Mouse (Mus musculus) gastrocnemius, postnatal 10 days (tissue): ENCODE results near the gene Cplx3. TPM values are rescaled to one million over a fixed set of nuclear protein-coding genes. Genes with fewer than 3 reads are reported as not detected.
A peak's percentile ranks its signal among the peaks of the same experiment; 100 is the strongest.

Experiments used
- DNase-seq: peaks from one replicate; pipeline ENCODE4 v3.0.0; 2021; ENCODE audit warnings: mixed read lengths
- total RNA-seq, 2 experiments: library from RNA; stranded (reverse); gene quantifications; 2 replicates each; pipeline ENCODE4 v1.2.3; 2021

Gene Cplx3
- total RNA-seq, 2 experiments from 2014 or later: not detected

DNA sequence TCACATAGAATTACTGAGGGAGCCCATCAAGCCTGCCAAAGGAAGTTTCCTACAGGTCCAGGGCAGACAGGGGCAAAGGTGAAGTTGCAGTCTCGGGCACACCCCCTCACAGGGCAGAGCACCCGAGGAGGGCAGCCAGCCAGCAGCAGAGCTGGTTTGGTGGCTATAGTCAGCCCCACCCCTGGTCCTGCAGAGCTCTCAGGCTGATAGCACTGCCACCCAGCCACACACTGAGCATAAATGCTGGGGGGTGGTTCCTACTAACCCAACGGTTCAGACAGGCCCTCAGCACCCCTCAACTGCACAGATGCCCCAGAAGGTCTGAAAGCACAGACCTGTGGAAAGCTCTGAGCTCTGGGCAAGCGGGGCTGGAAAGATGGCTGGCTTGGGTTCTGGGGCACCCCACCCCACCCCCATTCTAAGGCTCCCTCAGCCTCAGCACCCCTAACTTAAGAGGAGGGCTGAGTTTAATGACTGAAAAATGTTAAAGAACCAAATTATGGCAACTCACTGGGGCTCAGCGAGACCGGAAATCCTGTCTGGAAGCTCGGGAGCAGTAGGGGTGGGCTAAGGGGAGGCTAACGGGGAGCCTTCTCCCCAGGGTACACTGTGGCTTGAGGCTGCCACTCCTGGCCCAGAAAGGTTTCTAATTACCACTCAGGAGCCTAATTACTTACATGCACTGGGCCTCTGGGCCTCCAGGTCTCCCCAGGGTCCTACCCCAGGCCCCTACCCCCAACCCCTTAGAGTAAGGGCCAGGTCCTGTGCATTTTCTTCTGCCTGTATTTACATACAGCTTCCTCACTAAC lies 32.8 kb upstream of the Cplx3 start:
- DNase-seq: no peak

DNA sequence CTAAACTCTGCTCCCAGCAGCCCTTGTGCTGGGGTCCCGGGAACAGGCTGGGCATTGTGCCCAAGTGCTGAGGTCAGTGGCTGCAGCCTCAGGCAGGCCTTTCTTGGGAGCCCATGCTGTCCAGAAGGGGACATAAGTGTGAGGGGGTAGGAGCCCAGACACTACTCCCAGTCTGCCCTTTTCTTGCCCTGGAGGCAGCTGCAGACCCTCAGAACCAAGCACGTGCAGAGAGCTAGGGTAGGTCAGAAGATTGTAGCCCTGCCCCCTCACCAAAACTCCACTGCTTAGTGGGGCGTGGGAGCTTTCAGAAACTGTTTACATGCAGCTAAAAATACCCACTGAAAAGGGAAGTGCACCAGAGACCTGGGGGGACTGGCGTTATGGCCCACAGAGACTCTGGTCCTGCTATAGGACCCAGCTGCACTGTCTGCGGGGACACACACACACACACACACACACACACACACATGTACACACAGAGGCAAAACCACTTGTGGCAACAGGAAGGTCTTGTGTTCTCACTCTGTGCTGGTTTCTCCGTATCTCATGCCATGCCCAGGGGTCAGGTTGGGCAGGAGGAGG lies 31.8 kb upstream of the Cplx3 start:
- peak; percentile 74 for DNase-seq

DNA sequence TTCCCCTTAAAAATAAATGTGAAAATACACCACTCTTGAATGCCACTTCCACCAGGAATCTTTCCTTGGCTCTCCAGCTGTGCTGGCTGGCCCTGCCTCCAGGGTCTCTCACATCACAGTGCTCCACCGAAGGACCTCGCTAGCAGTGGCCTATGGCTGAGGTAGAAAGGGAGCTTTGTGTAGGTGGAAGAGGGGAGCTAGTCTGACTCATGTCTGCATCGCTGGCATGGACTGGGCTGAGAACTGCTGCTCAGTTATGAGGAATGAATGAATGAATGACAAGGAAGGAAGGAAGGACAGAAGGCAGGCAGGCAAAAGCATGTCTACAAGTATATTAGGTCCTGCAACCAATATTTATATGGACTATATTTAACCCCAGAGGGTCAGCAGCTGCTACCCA lies 31.2 kb upstream of the Cplx3 start:
- no peak for DNase-seq

DNA sequence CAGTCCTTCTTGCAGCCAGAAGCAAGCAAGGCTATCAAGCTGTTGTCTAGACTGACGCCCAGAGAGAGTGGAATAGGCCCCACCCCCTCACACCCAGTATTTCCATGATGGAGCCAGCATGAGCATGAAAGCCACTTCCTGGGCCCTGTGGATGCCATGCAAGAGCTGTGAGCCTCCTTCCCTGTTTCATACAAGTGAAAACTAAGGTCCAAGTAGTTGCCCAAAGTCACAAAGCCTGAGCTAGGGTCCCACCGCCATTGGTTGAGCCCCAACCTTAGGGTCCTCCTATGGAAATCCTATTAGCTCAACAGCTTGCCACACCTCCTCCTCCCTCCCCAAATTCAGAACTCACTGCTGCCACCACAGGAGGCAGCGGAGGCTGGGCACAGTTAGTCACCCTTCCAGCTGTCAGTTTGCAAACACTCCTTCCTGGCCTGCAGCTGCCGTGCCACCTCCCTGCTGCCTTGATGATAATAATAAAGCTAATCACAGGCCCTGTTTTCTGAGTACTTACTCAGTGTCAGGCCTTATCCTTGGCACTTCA lies 27.5 kb upstream of the Cplx3 start:
- DNase-seq: no peak

DNA sequence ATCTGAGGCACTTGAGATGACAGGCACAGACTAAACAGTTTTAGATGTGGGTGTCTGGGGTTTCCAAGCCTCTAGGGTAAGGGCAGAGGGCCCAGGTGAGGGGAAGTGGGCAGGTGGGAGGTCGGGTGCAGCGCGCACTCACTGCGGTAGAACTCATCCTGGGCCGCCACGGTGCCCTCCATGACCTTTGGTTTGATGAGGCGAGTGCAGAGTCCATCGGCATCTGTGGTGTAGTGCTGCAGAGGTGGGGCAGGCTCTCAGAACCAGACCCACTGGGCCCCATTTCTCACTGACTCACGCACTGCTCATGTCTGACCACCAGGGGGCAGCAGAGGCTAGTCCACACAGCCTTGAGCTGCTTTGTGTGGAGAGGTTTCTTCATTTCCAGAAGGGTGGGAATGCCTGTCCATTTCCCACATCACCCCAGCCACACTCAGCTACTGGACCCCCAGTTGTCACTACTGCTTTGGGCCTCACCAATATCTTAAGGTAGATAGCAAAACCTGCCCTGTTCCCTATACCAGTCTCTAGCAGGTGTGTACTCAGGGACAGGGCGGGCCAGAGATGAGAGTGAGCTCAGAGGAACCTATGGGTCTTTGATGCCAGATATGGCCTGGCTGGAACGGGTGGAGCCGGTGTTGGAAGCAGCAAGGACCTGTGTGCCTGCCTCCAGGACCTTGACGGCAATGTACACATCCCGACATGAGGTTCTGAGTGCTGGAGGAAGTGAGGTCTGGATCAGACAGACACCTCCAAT lies 23.2 kb upstream of the Cplx3 start:
- DNase-seq: peak; percentile 89

DNA sequence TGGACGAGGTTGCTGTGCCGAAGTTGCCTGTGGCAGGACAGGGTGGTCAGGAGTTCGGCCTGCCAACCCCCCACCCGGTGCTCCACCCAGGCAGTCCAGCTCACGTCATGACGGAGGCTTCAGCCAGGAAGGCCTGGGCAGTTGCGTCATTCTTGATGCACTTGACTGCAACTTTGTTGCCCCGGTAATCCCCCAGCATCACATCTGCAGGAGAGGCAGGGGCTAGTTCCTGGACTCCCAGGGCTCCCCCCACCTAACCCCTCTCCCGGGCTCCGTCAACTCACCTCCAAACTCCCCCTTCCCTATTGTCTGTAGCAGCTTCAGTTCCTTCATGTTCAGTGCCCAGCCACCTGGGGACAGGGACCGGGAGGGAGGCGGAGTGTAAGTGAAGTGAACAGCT lies 22.6 kb upstream of the Cplx3 start:
- no peak for DNase-seq

DNA sequence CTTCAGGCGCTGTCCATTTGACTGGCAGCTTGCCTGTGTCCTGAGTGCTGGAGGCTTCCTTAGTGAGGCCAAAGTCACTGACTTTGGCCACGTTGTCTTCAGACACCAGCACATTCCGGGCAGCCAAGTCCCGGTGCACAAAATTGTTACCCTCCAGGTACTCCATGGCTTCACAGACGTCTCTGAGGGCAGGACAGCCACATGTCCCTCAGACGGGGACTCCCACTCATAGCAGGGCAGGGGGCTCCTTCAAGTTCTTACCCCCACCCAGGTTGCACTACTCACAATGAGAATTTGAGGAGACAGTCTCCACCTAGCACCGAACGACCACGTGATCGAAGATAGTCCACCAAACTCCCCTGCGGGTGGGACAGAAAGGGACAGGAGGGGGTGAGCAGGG lies 21.8 kb upstream of the Cplx3 start:
- no peak for DNase-seq

DNA sequence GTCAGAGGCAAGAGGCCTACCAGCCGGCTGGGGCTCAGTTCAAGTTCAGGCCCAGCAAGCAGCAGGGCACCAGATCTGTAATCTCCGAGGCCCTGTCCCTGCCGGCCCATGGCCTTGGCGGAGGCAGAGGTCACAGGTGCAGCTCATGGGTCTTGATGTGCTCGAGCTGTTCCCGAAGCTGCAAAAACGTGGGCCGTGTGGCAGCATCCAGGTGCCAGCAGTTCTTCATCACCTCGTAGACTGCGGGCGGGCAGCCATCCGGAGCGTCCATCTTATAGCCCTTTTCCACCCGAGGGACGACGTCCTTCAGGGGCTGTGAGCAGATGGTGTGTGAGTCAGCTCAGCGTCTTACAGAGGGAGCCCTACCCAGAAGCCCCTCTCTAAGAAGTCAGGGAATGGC lies 21.1 kb upstream of the Cplx3 start:
- DNase-seq: no peak

DNA sequence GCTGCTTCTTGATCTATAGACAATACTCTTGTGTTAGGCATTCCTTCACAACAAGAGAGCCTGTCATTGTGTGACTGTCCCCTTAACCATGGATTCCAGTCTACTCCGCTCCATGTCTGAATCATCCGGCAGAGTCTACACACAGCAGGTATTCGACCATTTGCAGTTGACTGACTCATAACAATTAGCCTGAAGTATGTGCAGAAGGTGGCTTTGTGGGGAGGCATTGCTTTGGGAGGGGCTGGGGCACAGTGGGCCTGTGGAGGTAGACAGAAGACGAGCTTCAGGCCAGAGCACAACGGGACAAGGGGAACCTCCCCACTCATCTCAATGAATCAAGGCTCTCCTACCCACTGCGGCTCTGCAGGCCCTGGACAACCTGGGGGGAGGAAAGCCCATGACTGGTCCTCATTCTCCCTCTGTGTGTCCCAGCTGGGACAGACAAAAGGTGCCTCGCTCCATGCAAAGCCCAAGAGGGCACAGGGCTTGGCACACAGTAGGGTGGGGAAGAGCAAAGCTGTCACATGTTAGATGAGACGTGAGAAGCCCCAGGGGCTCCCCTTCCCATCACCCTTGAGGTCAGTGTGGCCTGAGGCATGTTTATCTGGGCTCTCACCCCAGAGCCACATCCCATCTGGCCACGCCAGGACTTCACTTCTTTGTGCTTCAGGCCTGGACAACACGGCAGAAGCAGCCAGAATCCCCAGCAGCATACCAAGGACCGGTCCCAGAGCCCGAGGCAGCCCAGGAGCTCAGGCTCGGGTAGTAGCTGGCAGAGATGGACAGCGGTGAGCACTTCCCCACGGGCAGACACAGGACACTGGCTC lies 19.8 kb upstream of the Cplx3 start:
- no peak for DNase-seq

DNA sequence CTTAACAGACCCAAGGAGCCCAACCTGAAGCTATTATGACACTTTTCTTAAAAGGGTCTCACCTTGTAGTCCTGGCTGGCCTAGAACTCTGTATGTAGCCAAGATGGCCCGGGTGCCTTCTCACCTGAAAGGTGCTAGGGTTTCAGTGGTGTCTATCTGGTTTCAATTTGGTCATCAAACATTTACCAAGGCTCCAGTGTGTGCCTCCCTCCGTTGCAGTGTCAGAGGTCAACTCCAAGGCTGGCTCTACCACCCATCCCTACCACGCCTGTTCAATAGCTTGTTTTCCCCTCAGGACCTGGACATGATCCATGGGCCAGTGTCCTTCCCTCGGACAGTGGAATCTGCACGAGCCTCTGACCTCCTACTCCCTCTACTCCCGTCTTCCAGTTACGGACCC lies 18.2 kb upstream of the Cplx3 start:
- no peak for DNase-seq

DNA sequence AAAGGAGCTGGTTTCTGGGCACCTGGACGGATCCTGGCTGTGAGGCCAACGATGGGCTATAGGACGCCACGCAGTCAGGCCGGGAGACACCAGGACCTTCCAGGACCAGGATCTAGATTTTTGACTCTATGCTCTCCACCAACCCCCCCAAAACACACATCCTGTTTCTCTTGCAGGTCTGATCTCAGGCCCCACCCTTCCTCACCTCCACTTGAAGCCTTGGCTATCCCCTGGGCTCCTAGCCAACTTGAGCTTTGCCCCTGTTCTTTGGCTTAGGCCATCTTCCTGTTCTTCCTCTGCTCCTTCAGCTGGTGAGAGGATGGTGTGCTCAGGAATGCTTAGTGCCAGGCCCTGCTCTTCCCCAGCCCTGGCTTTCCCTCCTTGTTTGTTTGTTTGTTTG lies 14.6 kb upstream of the Cplx3 start, which contains the start of gene Lman1l:
Gene Lman1l (minus strand): TSS at position 101 of the 400 bp plus-strand sequence.
- no peak for DNase-seq

DNA sequence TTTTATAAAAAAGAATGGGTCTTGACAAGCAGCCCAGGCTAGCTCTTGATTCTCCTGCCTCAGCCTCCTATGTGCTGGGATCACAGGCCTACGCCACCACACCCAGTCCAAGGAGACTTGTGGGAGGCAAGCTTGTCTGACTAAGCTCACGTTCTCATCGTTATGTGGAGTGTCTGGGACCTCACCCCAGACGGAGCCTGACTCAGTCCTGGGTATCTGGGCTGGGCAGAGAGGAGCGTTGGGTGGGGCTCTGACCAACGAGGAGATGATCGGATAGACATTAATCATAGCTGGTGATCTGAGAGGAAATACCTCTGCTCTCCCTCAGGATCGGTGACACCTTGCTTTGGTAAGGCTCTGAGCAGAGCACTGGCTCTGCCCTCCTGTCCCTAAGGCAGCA lies 12.8 kb upstream of the Cplx3 start:
- no peak for DNase-seq

DNA sequence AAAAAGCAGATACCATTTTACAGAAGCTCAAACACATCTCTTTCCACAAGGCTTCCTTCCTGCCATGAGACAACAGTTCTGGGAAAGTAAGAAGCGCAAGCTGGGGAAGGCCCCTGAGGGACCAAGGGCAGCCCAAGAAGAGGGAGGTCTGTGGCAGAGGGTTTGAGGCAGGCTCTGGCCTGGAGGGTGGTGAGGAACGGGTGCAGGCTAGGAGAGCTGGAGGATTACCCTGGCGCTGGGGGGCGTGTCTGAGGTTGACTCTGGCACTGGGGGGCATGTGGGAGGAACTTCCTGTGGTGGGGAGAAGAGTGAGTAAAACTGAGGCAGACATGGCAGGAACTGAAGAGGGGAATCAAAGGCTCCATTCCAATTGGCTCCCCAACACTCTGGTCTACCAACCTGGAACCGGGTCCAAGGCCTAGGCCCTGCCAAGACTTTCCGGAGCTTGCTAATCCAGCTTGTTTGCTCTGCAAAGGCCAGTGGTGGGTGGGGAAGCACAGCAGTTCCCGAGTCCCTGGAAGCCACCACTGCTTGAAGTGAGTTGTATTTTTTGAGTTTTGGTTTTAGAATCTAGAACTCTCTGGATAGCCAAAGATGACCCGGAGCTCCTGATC lies 11.6 kb upstream of the Cplx3 start:
- DNase-seq: no peak

DNA sequence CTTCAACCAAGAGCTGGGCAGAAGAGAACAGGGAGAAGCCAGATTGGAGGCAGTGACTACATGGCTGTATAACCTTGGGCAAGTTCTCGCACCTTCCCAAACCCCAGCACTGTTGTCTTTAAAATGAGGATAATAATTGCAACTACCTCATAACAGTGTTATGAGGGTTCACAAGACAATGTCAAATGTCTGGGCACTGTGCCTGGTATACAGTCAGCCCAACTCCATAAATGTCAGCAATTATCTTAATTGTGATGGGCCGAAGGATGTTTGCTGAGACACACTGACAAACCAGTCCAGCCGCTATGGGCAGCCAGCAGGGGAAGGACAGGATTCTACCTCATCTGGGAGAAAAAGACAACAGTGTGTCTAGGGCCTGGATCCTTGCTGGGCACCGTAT lies 8.7 kb upstream of the Cplx3 start:
- no peak for DNase-seq

DNA sequence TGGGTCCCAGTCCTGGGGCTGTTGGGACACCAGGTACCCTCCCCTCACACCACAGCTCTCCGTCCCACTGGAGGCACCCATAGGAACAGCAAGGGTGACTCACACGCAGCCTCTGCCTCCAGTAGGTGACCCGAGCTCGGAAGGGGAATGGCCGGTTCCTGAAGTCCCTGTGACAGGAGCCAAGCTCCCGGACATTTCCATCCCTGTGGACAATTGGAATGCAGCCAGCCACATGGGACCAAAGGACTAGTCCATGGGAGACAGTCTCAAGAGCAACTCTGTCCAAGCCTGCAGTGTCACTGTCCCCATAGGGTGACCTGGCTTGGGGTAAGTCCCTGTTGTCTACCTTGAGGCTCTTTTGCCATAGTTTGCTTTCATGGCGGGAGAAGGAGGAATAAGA lies 7.9 kb upstream of the Cplx3 start:
- no peak for DNase-seq

DNA sequence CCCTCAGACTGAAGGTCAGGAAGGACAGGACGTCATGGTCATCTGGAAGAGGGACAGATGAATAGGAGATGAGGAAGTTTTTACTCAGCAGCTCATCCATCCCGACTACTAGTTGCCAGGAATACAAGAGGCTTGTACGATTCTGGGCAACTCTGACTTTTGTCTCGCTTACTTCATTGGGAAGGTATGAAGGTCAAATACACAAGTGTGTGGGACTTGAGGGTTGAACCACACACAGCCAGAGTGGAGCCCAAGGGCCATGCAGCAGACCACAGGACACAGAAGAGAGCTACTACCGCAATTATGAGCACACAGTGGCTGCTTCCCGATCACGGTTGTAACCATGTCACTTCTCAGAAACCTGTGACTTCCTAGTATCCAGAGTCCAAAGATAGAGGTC lies 6.5 kb upstream of the Cplx3 start:
- DNase-seq: no peak

DNA sequence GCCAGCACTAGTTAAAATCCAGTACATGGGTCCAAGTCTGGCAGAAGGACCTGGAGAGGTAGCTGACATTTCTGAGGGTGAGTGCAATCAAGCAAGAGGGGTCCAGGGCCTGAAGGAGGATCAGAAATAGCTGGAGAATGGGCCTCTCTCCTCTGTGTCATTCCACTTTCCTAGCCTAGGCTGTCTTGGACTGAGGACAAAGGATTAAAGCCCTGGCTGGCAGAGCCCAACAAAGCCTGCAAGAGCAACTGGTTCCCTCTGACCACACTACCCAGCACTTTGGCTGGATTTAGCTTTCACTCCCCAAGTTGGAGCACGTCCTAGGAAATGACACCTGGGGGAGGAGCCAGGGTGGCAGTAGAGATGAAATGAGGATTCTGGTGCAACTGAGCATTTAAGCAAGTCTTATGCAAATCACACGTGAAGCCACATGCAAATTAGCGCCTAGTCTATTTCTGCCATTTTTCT lies 4.3 kb upstream of the Cplx3 start:
- DNase-seq: no peak

DNA sequence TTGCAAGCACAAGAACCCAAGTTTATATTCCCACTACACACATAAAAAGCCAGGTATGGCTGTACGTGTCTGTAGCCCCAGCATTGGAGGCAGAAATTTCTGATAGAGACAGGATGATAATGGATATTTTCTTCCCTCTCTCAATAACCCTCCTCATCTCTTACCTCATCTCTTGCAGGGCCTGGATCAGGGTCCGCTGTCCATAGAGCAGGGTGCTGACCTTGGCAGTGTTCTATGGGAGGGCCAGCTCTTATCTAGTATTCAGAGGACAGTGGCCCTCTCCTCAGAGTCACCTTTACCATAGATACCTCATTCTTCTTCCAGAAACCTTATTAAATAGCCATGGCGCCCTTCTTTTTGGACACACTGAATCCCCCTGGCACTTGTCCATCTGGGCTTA lies 3.7 kb upstream of the Cplx3 start:
- DNase-seq: no peak

DNA sequence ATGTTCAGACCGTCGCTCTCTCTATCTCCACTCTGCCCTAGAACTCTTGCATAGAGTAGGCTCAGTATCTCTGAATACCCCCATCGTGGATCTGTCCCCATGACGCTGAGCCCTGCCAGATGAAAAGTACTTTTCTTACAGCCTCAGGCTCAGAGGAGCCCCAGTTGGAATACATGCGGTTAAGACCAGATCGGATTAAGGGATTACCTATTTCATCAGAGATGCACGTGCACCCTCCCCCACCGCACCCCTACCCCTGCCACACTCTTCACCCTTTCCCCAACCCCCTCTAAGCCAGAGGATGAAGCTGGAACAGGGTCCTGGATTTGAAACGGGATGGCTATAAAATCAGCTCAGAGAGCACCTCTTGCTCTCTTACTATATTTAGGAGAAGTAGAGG lies 578 bp downstream of the Cplx3 start:
- no peak for DNase-seq

DNA sequence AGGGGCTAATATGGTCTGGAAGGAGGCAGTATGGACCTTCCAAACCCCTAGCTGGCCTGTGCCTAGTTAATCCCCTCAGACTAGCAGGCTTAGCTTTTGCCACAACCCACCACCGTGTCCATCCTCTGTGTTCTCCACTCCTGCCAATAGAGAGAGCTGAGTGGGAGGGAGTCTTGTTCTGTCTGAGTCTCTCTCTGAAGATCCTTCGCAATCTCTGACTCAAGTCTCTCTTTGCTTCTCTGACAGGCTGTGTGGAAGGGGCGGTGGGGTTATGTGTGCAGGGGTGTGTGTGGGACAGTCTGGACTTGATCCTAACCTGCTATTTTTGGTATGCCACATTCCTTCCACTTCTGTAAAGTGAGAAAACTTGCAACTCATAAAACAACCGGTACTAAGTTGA lies 1.2 kb downstream of the Cplx3 start:
- DNase-seq: no peak

DNA sequence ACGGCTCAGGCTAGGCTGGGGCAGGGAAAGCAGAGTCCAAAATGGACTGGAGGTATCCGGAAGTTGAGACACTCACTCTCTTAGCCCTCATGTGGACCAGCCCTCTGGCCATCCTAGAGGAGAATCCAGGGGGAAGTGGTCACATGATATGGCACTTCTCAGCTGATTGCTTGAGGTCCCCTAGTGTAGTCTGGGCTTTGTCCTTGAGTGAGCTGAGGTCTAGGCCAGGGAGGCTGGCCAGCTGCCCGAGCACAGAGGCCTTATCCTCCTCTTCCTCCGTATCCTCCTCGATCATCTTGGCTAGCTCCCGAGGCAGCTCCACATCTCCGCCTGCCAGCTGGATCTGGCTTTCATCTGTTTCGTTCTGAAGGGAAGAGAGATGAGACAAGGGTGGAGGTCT lies 4.0 kb downstream of the Cplx3 start:
- no peak for DNase-seq

DNA sequence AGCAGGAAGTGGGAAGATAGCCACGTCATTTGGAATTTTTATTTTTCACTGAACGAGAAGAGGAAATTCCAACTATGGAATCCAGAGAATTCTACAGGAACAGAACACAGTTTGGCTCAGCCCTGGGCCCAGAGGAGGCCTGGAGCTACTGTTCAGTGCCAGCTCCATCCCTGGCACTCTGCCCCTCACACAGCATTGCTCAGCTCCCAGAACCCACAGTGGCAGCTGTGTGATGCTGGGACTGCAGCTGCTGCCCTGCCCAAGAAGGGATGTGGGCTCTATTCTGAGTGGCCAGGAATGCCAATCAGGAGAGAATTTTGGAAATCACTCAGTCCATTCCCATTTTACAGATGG lies 4.8 kb downstream of the Cplx3 start:
- peak; percentile 64 for DNase-seq
